ENCODE assay signal across 15 mouse cellular contexts in the genomic region with DNA sequence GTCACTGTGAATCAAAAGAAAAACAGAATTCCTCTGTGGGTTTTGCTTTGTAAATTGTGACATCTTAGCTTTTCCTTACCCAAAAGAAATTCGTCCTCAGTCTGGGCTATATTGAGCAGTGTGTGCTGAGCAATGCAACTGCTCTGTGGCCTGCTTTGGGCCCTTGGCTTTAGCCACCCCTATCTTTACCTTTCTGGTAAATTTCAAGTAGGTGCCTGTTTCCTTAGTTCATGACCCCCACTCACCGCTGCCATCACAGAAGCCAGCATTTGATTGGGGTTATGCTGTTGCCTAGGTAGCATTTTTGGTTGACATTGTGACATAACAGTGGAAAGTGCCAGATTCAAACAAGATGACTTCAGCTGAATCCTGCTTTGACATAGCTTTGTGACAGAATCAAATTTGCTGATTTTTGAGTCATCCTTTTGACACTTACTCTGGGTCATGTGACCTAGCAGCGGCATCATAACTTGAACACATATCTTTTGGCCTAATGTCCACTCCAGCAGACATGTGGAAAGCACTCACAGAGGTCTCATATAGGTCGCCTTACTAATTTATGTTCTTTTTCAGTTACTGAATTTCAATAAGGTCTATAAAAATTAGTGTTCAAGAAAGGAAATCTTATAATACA.
DNase-seq lines count a peak whose midpoint lies in the region; ATAC-seq and TF ChIP-seq lines count a peak whose summit lies in the region.
"Had no signal": no experiment of that assay in that cellular context is flagged by ENCODE, and none has a peak within 500 bp of the region (broad histone marks: within the 10 kb centered on the region; RNA-seq: fewer than 3 reads in every experiment).

No protein-coding gene starts in this region.

- H3K36me3 ChIP-seq in heart, embryonic 11.5 days (ENCODE audit: control insufficient read depth, insufficient read depth, low read length) = peaks cover 17% of the 10 kb centered on the region; the same call in 1 of the 2 replicates
- H3K36me3 ChIP-seq in hindbrain, postnatal 0 days (ENCODE audit: insufficient read depth, low read length) = peaks cover 7% of the 10 kb centered on the region; the same call in 1 of the 2 replicates

- no peak overlapping the region for H3K9ac ChIP-seq in heart, embryonic 11.5 days (ENCODE audit: low read depth, low read length)
- H3K9ac ChIP-seq in hindbrain, postnatal 0 days (replicated peaks; ENCODE audit: low read length) = no peak overlapping the region
- H3K9ac ChIP-seq: embryonic facial prominence, embryonic 15.5 days; stomach, embryonic 15.5 days had no signal

- H3K27me3 ChIP-seq in heart, embryonic 11.5 days (ENCODE audit: control insufficient read depth, insufficient read depth, low read length) = no peaks in the 10 kb centered on the region
- no peaks in the 10 kb centered on the region for H3K27me3 ChIP-seq in hindbrain, postnatal 0 days (ENCODE audit: insufficient read depth, low read length)
- H3K27me3 ChIP-seq: embryonic facial prominence, embryonic 15.5 days; megakaryocyte, embryonic 14.5 days; stomach, embryonic 15.5 days had no signal

- DNase-seq in heart, postnatal 4 days = no peak
- DNase-seq in left cerebral cortex, adult 2 months (ENCODE audit: extremely low spot score in 1 of 2, low spot score in 2 of 2) = no peak
- no peak for DNase-seq in left cerebral cortex, adult 8-10 months (ENCODE audit: low spot score in 2 of 2)
- peak; percentile 35 for DNase-seq in Muller cell, postnatal 12 days (ENCODE audit: inconsistent ontology term)
- no peak for DNase-seq in hindbrain, postnatal 0 days (ENCODE audit: low spot score)
- no peak for DNase-seq in embryo, embryonic 10.5 days (ENCODE audit: low spot score)
- DNase-seq: B cell, adult 2 months; cerebellum, postnatal 36 days; kidney, adult 11 months; lung, adult 2 months had no signal

- ATAC-seq in heart, embryonic 11.5 days (replicated peaks; ENCODE audit: insufficient number of reproducible peaks, low FRiP score, low TSS enrichment) = no peak
- peak; percentile 32; the same call in 1 of the 2 replicates for ATAC-seq in hindbrain, postnatal 0 days
- no peak for ATAC-seq in inflammation-experienced regulatory T-cells, adult 6 months

- intact Hi-C loops in left cerebral cortex, adult 2 months (cut with DNase I) = no loop called here

- no peaks in the 10 kb centered on the region for H3K9me3 ChIP-seq in heart, embryonic 11.5 days (replicated peaks; ENCODE audit: control insufficient read depth, low read length)
- H3K9me3 ChIP-seq in hindbrain, postnatal 0 days (ENCODE audit: low read length) = no peaks in the 10 kb centered on the region
- H3K9me3 ChIP-seq: embryonic facial prominence, embryonic 15.5 days; megakaryocyte, embryonic 14.5 days; stomach, embryonic 15.5 days had no signal

- no peak for TF ChIP-seq CTCF in left cerebral cortex, adult 2 months (IDR thresholded peaks at IDR 0.05)
- no peak for TF ChIP-seq CTCF in hindbrain, postnatal 0 days (IDR thresholded peaks at IDR 0.05; ENCODE audit: low read depth)

- H3K4me1 ChIP-seq in heart, embryonic 11.5 days (ENCODE audit: control insufficient read depth, insufficient read depth, low read length) = peaks cover 20% of the 10 kb centered on the region
- H3K4me1 ChIP-seq in hindbrain, postnatal 0 days (ENCODE audit: insufficient read depth, low read length) = no peaks in the 10 kb centered on the region
- H3K4me1 ChIP-seq: embryonic facial prominence, embryonic 15.5 days; stomach, embryonic 15.5 days had no signal

- 79% methylated on average over 4 of the region's 4 CpGs for WGBS in heart, embryonic 11.5 days (ENCODE audit: insufficient replicate concordance)
- 58% methylated on average over 4 of the region's 4 CpGs for WGBS in hindbrain, postnatal 0 days

- no peak overlapping the region for H3K4me2 ChIP-seq in heart, embryonic 11.5 days
- no peak overlapping the region for H3K4me2 ChIP-seq in hindbrain, postnatal 0 days (ENCODE audit: low read depth, low read length)
- H3K4me2 ChIP-seq: embryonic facial prominence, embryonic 15.5 days; stomach, embryonic 15.5 days had no signal

- no peak overlapping the region for H3K4me3 ChIP-seq in heart, embryonic 11.5 days (ENCODE audit: low read depth, low read length)
- no peak overlapping the region for H3K4me3 ChIP-seq in left cerebral cortex, adult 2 months
- H3K4me3 ChIP-seq in hindbrain, postnatal 0 days (ENCODE audit: low read length) = no peak overlapping the region
- H3K4me3 ChIP-seq: embryonic facial prominence, embryonic 15.5 days; stomach, embryonic 15.5 days had no signal

- peak overlapping the region; percentile 58 for H3K27ac ChIP-seq in heart, embryonic 11.5 days (ENCODE audit: low read depth, low read length)
- H3K27ac ChIP-seq in left cerebral cortex, adult 2 months = peak overlapping the region; percentile 38; the same call in 1 of the 2 replicates
- H3K27ac ChIP-seq in hindbrain, postnatal 0 days = peak overlapping the region; percentile 26; the same call in 1 of the 2 replicates
- H3K27ac ChIP-seq: embryonic facial prominence, embryonic 15.5 days; stomach, embryonic 15.5 days had no signal
